Mouse (Mus musculus): ENCODE results near the gene Isyna1. TPM values are rescaled to one million over a fixed set of nuclear protein-coding genes. Genes with fewer than 3 reads are reported as not detected.

Isyna1 gene
- polyA plus RNA-seq, 1 experiment from 2014 or later, result 49.1 TPM

GRCm38 (mm10) chr8:70595811-70596210, 1.6 kb downstream of the Isyna1 start:
- no peak overlapping the region for H3K27ac ChIP-seq (ENCODE audit: low read length)
- 0 out of 2 replicates have a peak, but pooled peaks cover 3% of the 10 kb centered on the region for H3K36me3 ChIP-seq (ENCODE audit: insufficient read depth, low read length)
- WGBS, result 92% methylated on average over 12 of the region's 12 CpGs
- H3K27me3 ChIP-seq (replicated peaks; ENCODE audit: insufficient read depth, low read length), result no peaks in the 10 kb centered on the region
- H3K4me1 ChIP-seq (ENCODE audit: insufficient read depth, low read depth, low read length), result peaks cover 18% of the 10 kb centered on the region
- H3K9ac ChIP-seq (replicated peaks; ENCODE audit: low read depth), result no peak overlapping the region
- no peaks in the 10 kb centered on the region for H3K9me3 ChIP-seq (ENCODE audit: low read length)
- no peak for TF ChIP-seq CTCF (IDR thresholded peaks at IDR 0.05)
- TF ChIP-seq EP300 (IDR thresholded peaks at IDR 0.05), result no peak
- H3K4me3 ChIP-seq (ENCODE audit: low read depth, low read length), result no peak overlapping the region
- no peak for ATAC-seq
- no peak overlapping the region for H3K4me2 ChIP-seq (replicated peaks; ENCODE audit: low read depth, low read length)
- DNase-seq (ENCODE audit: low spot score), result no peak

GRCm38 (mm10) chr8:70596216-70596615, 2.0 kb downstream of the Isyna1 start:
- Histone ChIP-seq H3K4me2 (replicated peaks; ENCODE audit: low read depth, low read length) (no peak overlapping the region), H3K9me3 (ENCODE audit: low read length) (no peaks in the 10 kb centered on the region), H3K9ac (replicated peaks; ENCODE audit: low read depth) (no peak overlapping the region), H3K36me3 (ENCODE audit: insufficient read depth, low read length) (0 out of 2 replicates have a peak, but pooled peaks cover 3% of the 10 kb centered on the region), H3K4me3 (ENCODE audit: low read depth, low read length) (no peak overlapping the region), H3K4me1 (ENCODE audit: insufficient read depth, low read depth, low read length) (peaks cover 22% of the 10 kb centered on the region), H3K27me3 (replicated peaks; ENCODE audit: insufficient read depth, low read length) (no peaks in the 10 kb centered on the region), H3K27ac (ENCODE audit: low read length) (no peak overlapping the region)
- no peak for TF ChIP-seq CTCF (IDR thresholded peaks at IDR 0.05)
- no peak for TF ChIP-seq EP300 (IDR thresholded peaks at IDR 0.05)
- DNase-seq (ENCODE audit: low spot score) (peak; percentile 4), ATAC-seq (no peak)
- 94% methylated on average over 18 of the region's 18 CpGs for WGBS

- no peak for TF ChIP-seq EP300 (IDR thresholded peaks at IDR 0.05)
- peak; percentile 34 for TF ChIP-seq CTCF (IDR thresholded peaks at IDR 0.05)
- peak; percentile 5 for DNase-seq (ENCODE audit: low spot score)
- H3K27me3 ChIP-seq (replicated peaks; ENCODE audit: insufficient read depth, low read length), result no peaks in the 10 kb centered on the region
- H3K9me3 ChIP-seq (ENCODE audit: low read length), result no peaks in the 10 kb centered on the region
- no peak for ATAC-seq
- H3K4me3 ChIP-seq (ENCODE audit: low read depth, low read length), result no peak overlapping the region
- H3K9ac ChIP-seq (replicated peaks; ENCODE audit: low read depth), result no peak overlapping the region
- no peak overlapping the region for H3K27ac ChIP-seq (ENCODE audit: low read length)
- 90% methylated on average over 17 of the region's 17 CpGs for WGBS
- no peak overlapping the region for H3K4me2 ChIP-seq (replicated peaks; ENCODE audit: low read depth, low read length)
- 0 out of 2 replicates have a peak, but pooled peaks cover 3% of the 10 kb centered on the region for H3K36me3 ChIP-seq (ENCODE audit: insufficient read depth, low read length)
- peaks cover 24% of the 10 kb centered on the region for H3K4me1 ChIP-seq (ENCODE audit: insufficient read depth, low read depth, low read length)
Observed at GRCm38 (mm10) chr8:70596775-70597416, 2.7 kb downstream of the Isyna1 start.

- Histone ChIP-seq H3K9ac (replicated peaks; ENCODE audit: low read depth) (0 out of 2 replicates have a peak overlapping the region, but pooled peaks have one; percentile 16), H3K27ac (ENCODE audit: low read length) (no peak overlapping the region), H3K4me2 (replicated peaks; ENCODE audit: low read depth, low read length) (peak overlapping the region; percentile 78), H3K4me1 (ENCODE audit: insufficient read depth, low read depth, low read length) (peaks cover 24% of the 10 kb centered on the region), H3K4me3 (ENCODE audit: low read depth, low read length) (peak overlapping the region; percentile 38), H3K9me3 (ENCODE audit: low read length) (no peaks in the 10 kb centered on the region), H3K36me3 (ENCODE audit: insufficient read depth, low read length) (0 out of 2 replicates have a peak, but pooled peaks cover 3% of the 10 kb centered on the region), H3K27me3 (replicated peaks; ENCODE audit: insufficient read depth, low read length) (no peaks in the 10 kb centered on the region)
- DNase-seq (ENCODE audit: low spot score) (peak; percentile 5), ATAC-seq (no peak)
- WGBS, result 26% methylated on average over 48 of the region's 68 CpGs
- TF ChIP-seq EP300 (IDR thresholded peaks at IDR 0.05) (no peak), CTCF (IDR thresholded peaks at IDR 0.05) (no peak)
Observed at GRCm38 (mm10) chr8:70597417-70598272, 3.5 kb downstream of the Isyna1 start.

- Histone ChIP-seq H3K9ac (replicated peaks; ENCODE audit: low read depth) (0 out of 2 replicates have a peak overlapping the region, but pooled peaks have one; percentile 16), H3K27me3 (replicated peaks; ENCODE audit: insufficient read depth, low read length) (no peaks in the 10 kb centered on the region), H3K4me2 (replicated peaks; ENCODE audit: low read depth, low read length) (peak overlapping the region; percentile 78), H3K36me3 (ENCODE audit: insufficient read depth, low read length) (0 out of 2 replicates have a peak, but pooled peaks cover 3% of the 10 kb centered on the region), H3K4me3 (ENCODE audit: low read depth, low read length) (peak overlapping the region; percentile 38), H3K27ac (ENCODE audit: low read length) (no peak overlapping the region), H3K4me1 (ENCODE audit: insufficient read depth, low read depth, low read length) (peaks cover 24% of the 10 kb centered on the region), H3K9me3 (ENCODE audit: low read length) (no peaks in the 10 kb centered on the region)
- peak; percentile 89 for TF ChIP-seq CTCF (IDR thresholded peaks at IDR 0.05)
- TF ChIP-seq EP300 (IDR thresholded peaks at IDR 0.05), result no peak
- DNase-seq (ENCODE audit: low spot score) (peak; percentile 84), ATAC-seq (peak; percentile 41)
- 14% methylated on average over 27 of the region's 29 CpGs for WGBS
Observed at GRCm38 (mm10) chr8:70598283-70598682, 4.1 kb downstream of the Isyna1 start.

- WGBS, result 37% methylated on average over 8 of the region's 10 CpGs
- Histone ChIP-seq H3K4me2 (replicated peaks; ENCODE audit: low read depth, low read length) (peak overlapping the region; percentile 78), H3K4me1 (ENCODE audit: insufficient read depth, low read depth, low read length) (peaks cover 20% of the 10 kb centered on the region), H3K4me3 (ENCODE audit: low read depth, low read length) (no peak overlapping the region), H3K27me3 (replicated peaks; ENCODE audit: insufficient read depth, low read length) (no peaks in the 10 kb centered on the region), H3K36me3 (ENCODE audit: insufficient read depth, low read length) (0 out of 2 replicates have a peak, but pooled peaks cover 3% of the 10 kb centered on the region), H3K9me3 (ENCODE audit: low read length) (no peaks in the 10 kb centered on the region), H3K9ac (replicated peaks; ENCODE audit: low read depth) (no peak overlapping the region), H3K27ac (ENCODE audit: low read length) (no peak overlapping the region)
- TF ChIP-seq CTCF (IDR thresholded peaks at IDR 0.05) (no peak), EP300 (IDR thresholded peaks at IDR 0.05) (no peak)
- ATAC-seq (no peak), DNase-seq (ENCODE audit: low spot score) (peak; percentile 23)
Observed at GRCm38 (mm10) chr8:70598722-70599121, 4.5 kb downstream of the Isyna1 start.
